Mouse (Mus musculus): ENCODE measurements around the gene Pcyt1a.
A peak's percentile ranks its signal among the peaks of the same experiment; 100 is the strongest.

The Pcyt1a gene

GRCm38 (mm10) chr16:32511338-32511734, 80.6 kb downstream of the Pcyt1a start:
- DNase-seq = no peak

- DNase-seq = no peak
Measured at GRCm38 (mm10) chr16:32511827-32512490, 81.2 kb downstream of the Pcyt1a start.

GRCm38 (mm10) chr16:32512921-32513320, 82.2 kb downstream of the Pcyt1a start:
- DNase-seq = no peak

GRCm38 (mm10) chr16:32513401-32513800, 82.7 kb downstream of the Pcyt1a start:
- DNase-seq = no peak

GRCm38 (mm10) chr16:32513948-32514347, 83.2 kb downstream of the Pcyt1a start:
- no peak for DNase-seq

- no peak for DNase-seq
Measured at GRCm38 (mm10) chr16:32516006-32516962, 85.6 kb downstream of the Pcyt1a start.

- DNase-seq = peak; percentile 32 to 55
Measured at GRCm38 (mm10) chr16:32517785-32518481, 87.2 kb downstream of the Pcyt1a start.

GRCm38 (mm10) chr16:32519656-32520371, 89.1 kb downstream of the Pcyt1a start:
- DNase-seq = no peak

GRCm38 (mm10) chr16:32520372-32520748, 89.6 kb downstream of the Pcyt1a start:
- peak in 1 of 2 experiments; percentile 31 for DNase-seq

- DNase-seq = no peak
Measured at GRCm38 (mm10) chr16:32522578-32523194, 92.0 kb downstream of the Pcyt1a start.

GRCm38 (mm10) chr16:32523462-32524243, 92.9 kb downstream of the Pcyt1a start:
- DNase-seq = peak; percentile 62 to 74

- DNase-seq = no peak
Measured at GRCm38 (mm10) chr16:32524244-32524615, 93.5 kb downstream of the Pcyt1a start.

Measured in lung, adult 18-20 months (tissue).